Mouse (Mus musculus): ENCODE results near the gene Slc25a4. TPM values are rescaled to one million over a fixed set of nuclear protein-coding genes. Genes with fewer than 3 reads are reported as not detected.

The Slc25a4 gene
- polyA plus RNA-seq, 1 experiment from 2014 or later, result 87.4 TPM

Small RNA genes lying within 50 kb of the gene (microRNA-seq; reads per million reads assigned to microRNA genes)
- gene Gm23812, result not detected

Other genes starting within 250 kb of the Slc25a4 start
- 0.37 and 0.52 TPM in 2 replicates for gene 1700029J07Rik, start 236.0 kb downstream of the Slc25a4 start, polyA plus RNA-seq (2015; fragmentation: Nextera tagmentation; extraction: Ambion mirVana)
- gene Ufsp2, start 235.8 kb downstream of the Slc25a4 start, polyA plus RNA-seq (2015; fragmentation: Nextera tagmentation; extraction: Ambion mirVana), result 27.9 and 34.2 TPM in 2 replicates
- gene Lrp2bp, start 212.0 kb downstream of the Slc25a4 start, polyA plus RNA-seq (2015; fragmentation: Nextera tagmentation; extraction: Ambion mirVana), result 0.08 and 0.10 TPM in 2 replicates
- 4.9 and 5.7 TPM in 2 replicates for gene Ankrd37, start 205.6 kb downstream of the Slc25a4 start, polyA plus RNA-seq (2015; fragmentation: Nextera tagmentation; extraction: Ambion mirVana)
- 5.8 and 6.9 TPM in 2 replicates for gene Cfap97, start 59.5 kb downstream of the Slc25a4 start, polyA plus RNA-seq (2015; fragmentation: Nextera tagmentation; extraction: Ambion mirVana)
- 3.1 and 3.6 TPM in 2 replicates for gene Snx25, start 59.1 kb downstream of the Slc25a4 start, polyA plus RNA-seq (2015; fragmentation: Nextera tagmentation; extraction: Ambion mirVana)
- gene Helt, start 83.4 kb upstream of the Slc25a4 start, polyA plus RNA-seq (2015; fragmentation: Nextera tagmentation; extraction: Ambion mirVana), result not detected in 2 replicates